Mouse (Mus musculus) adipocyte (in vitro differentiated cells): ENCODE data around the gene Gm15557.
A peak's percentile ranks its signal among the peaks of the same experiment; 100 is the strongest.

Experiments
- DNase-seq: peaks from one replicate; pipeline ENCODE4 v3.0.0-alpha.2; 2016; ENCODE audit warnings: low spot score

The Gm15557 gene

GRCm38 (mm10) chr2:155952006-155952405 lies 11.5 kb downstream of the Gm15557 start:
- DNase-seq = peak; percentile 84

- DNase-seq = peak; percentile 92
These were observed 15.9 kb downstream of the Gm15557 start, which contains the start of gene Cep250 for GRCm38 (mm10) chr2:155956134-155957059. Cep250 (plus strand) TSS chr2:155956458.

GRCm38 (mm10) chr2:155959981-155960380 lies 19.5 kb downstream of the Gm15557 start:
- no peak for DNase-seq

DNA sequence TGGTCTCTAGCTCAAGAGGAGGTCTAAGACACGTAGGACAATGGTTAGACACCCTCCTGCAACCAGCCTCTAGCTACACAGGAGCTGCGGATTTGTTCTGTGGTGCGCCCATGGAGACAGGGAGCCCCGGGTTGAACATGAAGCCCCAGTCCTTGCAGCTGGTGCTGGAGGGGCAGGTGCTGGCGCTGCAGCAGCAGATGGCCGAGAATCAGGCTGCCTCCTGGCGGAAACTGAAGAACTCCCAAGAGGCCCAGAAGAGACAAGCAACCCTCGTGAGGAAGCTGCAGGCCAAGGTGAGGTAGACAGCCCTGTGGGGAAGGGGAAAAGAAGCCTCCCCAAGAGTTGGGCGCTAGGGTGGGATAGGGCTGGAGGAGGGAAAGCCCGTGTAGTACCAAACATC lies 21.3 kb downstream of the Gm15557 start:
- DNase-seq = no peak

GRCm38 (mm10) chr2:155962991-155963390 lies 22.5 kb downstream of the Gm15557 start:
- peak; percentile 40 for DNase-seq

GRCm38 (mm10) chr2:155973348-155973747 lies 32.8 kb downstream of the Gm15557 start:
- no peak for DNase-seq

DNA sequence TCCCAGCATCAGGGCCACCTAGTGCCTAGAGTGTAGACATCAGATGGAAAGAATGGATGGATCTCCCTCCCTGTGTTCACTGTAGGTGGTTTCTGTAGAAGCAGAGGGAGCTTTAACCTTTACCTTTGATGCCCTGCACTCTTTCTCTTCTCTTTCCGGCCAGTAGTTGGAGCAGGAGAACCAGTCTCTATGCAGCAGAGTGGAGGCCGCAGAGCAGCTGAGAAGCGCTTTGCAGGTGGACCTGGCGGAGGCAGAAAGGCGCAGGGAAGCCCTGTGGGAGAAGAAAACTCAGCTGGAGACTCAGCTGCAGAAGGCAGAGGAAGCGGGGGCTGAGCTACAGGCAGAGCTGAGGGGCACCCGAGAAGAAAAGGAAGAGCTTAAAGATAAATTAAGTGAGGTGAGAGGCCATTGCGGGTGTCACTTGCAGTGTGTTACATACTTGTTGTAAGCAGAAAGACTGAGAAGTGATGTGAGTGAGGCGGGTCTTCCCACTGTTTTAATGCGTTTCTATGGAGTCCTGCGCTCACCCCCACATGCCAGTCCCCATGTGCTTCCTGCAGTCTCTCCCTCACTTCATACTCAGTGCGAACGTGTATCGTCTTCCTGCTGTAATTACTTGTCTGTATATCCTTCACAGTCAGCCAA lies 33.7 kb downstream of the Gm15557 start:
- DNase-seq = no peak

DNA sequence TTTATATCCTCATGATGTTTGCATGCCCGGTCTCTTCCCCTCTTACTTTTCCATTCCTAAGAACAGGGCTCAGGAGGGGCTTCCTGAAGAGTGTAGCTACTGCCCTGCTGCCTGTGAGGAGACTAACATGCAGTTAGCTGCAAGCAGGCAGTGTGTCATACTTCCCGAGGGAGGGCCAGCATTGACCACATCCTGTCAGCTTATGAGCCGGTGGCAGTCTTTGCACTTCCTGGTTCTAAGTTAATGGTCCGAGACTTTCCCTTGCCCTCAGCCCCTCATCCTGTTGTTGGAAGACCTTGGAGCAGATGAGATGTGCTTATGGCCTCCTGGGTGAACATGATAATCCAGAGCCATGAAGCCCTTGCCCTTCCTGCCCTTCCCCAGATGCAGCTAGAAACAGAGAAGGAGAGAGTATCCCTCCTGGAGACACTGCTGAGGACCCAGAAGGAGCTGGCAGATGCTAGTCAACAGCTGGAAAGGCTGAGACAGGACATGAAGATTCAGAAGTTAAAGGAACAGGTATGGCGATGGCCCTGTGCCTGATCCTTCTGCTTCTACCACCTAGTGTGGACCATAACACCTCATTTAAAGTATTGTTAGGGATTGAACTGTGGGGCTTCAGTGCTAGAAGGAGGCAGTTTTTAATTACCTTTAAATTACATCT lies 38.9 kb downstream of the Gm15557 start:
- no peak for DNase-seq

DNA sequence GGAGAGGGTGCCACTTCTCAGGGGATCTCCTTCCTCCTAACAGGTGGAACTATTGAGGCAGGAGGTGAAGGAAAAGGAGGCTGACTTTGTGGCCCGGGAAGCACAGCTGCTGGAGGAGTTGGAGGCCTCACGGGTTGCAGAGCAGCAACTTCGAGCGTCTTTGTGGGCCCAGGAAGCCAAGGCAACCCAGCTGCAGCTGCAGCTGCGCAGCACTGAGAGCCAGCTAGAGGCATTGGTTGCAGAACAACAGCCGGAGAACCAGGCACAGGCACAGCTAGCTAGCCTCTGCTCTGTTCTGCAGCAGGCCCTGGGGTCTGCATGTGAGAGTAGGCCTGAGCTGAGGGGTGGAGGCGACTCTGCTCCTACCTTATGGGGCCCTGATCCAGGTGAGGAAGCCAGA lies 45.2 kb downstream of the Gm15557 start:
- DNase-seq = no peak

- DNase-seq = no peak
These were observed 46.6 kb downstream of the Gm15557 start for GRCm38 (mm10) chr2:155987131-155987530.

DNA sequence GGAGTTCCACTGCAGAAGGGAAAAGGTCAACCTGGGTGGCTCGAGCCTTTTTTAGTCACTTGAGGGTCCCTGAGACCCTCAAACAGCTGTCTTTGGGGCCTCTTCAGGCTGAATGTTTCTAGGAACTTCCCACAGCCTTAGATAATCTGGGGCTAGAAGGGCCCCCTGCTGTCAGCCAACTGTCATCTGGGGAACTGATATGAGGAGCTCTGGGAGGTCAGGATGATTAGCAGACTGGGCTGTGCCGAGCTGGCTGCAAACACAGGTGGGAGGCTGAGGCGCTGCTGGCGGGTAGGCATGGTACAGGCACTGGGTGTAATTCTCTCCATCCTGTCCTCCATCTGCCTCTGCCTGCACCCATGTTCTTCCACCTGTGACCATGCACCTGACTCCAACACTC lies 48.6 kb downstream of the Gm15557 start:
- no peak for DNase-seq

DNA sequence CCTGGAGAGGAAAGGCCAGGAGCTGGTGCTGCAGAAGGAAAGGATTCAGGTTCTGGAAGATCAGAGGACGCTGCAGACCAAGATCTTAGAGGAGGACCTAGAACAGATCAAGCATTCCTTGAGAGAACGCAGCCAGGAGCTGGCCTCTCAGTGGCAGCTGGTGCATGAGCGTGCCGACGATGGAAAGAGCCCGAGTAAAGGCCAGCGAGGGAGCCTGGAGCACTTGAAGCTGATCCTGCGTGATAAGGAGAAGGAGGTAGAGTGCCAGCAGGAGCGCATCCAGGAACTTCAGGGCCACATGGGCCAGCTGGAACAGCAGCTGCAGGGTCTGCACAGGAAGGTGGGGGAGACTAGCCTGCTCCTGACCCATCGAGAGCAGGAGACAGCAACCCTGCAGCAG lies 50.6 kb downstream of the Gm15557 start:
- DNase-seq = no peak

DNA sequence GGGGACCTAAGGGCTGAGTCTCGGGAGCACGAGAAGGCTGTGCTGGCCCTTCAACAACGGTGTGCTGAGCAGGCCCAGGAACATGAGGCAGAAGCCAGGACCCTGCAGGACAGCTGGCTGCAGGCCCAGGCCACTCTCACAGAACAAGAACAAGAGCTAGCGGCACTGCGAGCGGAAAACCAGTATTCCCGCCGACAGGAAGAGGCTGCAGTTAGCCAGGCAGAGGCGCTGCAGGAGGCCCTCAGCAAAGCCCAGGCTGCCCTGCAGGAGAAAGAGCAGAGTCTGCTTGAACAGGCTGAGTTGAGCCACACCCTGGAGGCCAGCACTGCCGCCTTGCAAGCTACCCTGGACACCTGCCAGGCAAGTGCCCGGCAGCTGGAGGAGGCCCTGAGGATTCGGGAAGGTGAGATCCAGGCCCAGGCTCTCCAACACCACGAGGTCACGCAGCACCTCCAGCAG lies 51.4 kb downstream of the Gm15557 start:
- DNase-seq = no peak
